Mouse (Mus musculus): ENCODE measurements around the gene Uroc1. TPM values are rescaled to one million over a fixed set of nuclear protein-coding genes. Genes with fewer than 3 reads are reported as not detected.

The Uroc1 gene
- total RNA-seq, 1 experiment from 2014 or later = not detected

DNA sequence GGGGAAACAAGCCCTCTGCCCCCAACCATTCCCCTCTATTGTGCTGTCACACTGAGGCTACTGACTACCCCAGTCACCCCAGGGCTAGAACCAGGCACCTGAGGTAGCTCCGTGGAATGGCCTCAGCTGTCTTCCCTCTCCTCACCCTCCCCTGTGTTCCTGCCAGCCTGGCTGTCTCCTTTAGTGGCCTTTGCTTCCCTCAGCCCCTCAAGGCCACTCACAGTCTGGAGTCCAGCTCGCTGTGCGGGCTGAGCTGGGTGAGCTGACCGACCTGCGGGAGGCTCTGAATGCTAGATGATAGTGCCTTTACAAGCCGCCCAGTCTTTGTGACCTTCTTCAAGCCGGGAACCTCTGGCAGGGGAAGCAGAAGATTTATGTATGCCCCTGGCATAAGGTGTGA is 78.8 kb downstream of the Uroc1 start:
- no peak for ATAC-seq (ENCODE audit: extremely low read depth, insufficient number of reproducible peaks, low FRiP score, poor library complexity, severe bottlenecking)

Other genes starting within 250 kb of the Uroc1 start
- not detected in 2 replicates for gene Vmn1r50, start 231.9 kb upstream of the Uroc1 start, total RNA-seq (2017)
- not detected in 2 replicates for gene Vmn1r51, start 210.7 kb upstream of the Uroc1 start, total RNA-seq (2017)
- not detected in 2 replicates for gene Vmn1r52, start 158.5 kb upstream of the Uroc1 start, total RNA-seq (2017)
- gene V1ra8, start 130.5 kb upstream of the Uroc1 start, total RNA-seq (2017) = not detected in 2 replicates
- not detected in 2 replicates for gene Vmn1r53, start 108.8 kb upstream of the Uroc1 start, total RNA-seq (2017)
- not detected in 2 replicates for gene Vmn1r54, start 87.0 kb upstream of the Uroc1 start, total RNA-seq (2017)
- gene BC048671, start 32.1 kb upstream of the Uroc1 start, total RNA-seq (2017) = not detected in 2 replicates
- gene Chst13, start 8.1 kb upstream of the Uroc1 start, total RNA-seq (2017) = 0.86 and 2.4 TPM in 2 replicates
- gene Zxdc, start 36.2 kb downstream of the Uroc1 start, total RNA-seq (2017) = 27.0 and 29.1 TPM in 2 replicates
- gene Cfap100, start 95.5 kb downstream of the Uroc1 start, total RNA-seq (2017) = 0.23 TPM in 1 of 2 replicates, not detected in the other
- gene Klf15, start 129.3 kb downstream of the Uroc1 start, total RNA-seq (2017) = not detected in 2 replicates
- gene Aldh1l1, start 153.1 kb downstream of the Uroc1 start, total RNA-seq (2017) = not detected in 2 replicates

Measured in neutrophil, adult 5-6 weeks (primary cell).